Mouse (Mus musculus): ENCODE results near the gene Zcchc14. TPM values are rescaled to one million over a fixed set of nuclear protein-coding genes. Genes with fewer than 3 reads are reported as not detected.

Gene Zcchc14
- total and polyA plus RNA-seq, 3 experiments = not detected

- DNase-seq (ENCODE audit: extremely low read depth) = no peak
- dilution Hi-C loops (cut with MboI; ENCODE audit: extremely low pct_ligation_motif_present, extremely low pct_unique_long_range_greater_than_20kb, low sequenced_read_pairs) (no loop called here), in situ Hi-C loops (cut with MboI; ENCODE audit: low pct_ligation_motif_present, low pct_unique_long_range_greater_than_20kb, low sequenced_read_pairs) (no loop called here)
- Histone ChIP-seq H3K4me2 (ENCODE audit: insufficient read depth, low read depth, poor library complexity, severe bottlenecking) (no peak overlapping the region), H3K27ac (ENCODE audit: insufficient read depth, low read depth) (no peak overlapping the region), H3K4me1 (ENCODE audit: control insufficient read depth in 1 of 2, insufficient read depth in 2 of 2) (peaks cover 0 to 2% of the 10 kb centered on the region in 2 experiments; a peak in 1 of 4 replicates), H3K9me3 (replicated peaks; ENCODE audit: low read length) (no peaks in the 10 kb centered on the region), H3K9ac (ENCODE audit: insufficient read depth, low read depth) (no peak overlapping the region), H3K4me3 (replicated peaks in 1 of 3; ENCODE audit: low read depth in 2 of 3, low read length in 2 of 3, poor library complexity in 1 of 3) (no peak overlapping the region), H3K36me3 (replicated peaks in 1 of 2; ENCODE audit: control insufficient read depth in 1 of 2, insufficient read depth in 1 of 2, low read length in 1 of 2) (no peaks in the 10 kb centered on the region), H3K27me3 (replicated peaks) (peaks cover 91% of the 10 kb centered on the region), H3K79me2 (replicated peaks; ENCODE audit: control insufficient read depth, extremely low read depth, insufficient read depth, poor library complexity, severe bottlenecking) (no peaks in the 10 kb centered on the region)
- TF ChIP-seq ETS1 (conservative IDR thresholded peaks at IDR 0.05; ENCODE audit: low read depth, low read length) = no peak
- no peak for TF ChIP-seq MAX (IDR thresholded peaks at IDR 0.05; ENCODE audit: low read length)
- no peak for TF ChIP-seq RAD21 (IDR thresholded peaks at IDR 0.05; ENCODE audit: low read depth, low read length)
- TF ChIP-seq MYC (IDR thresholded peaks at IDR 0.05; ENCODE audit: low read depth, low read length) = no peak
- no peak for TF ChIP-seq E2F4 (IDR thresholded peaks at IDR 0.05; ENCODE audit: insufficient replicate concordance, low read depth, low read length)
- TF ChIP-seq CHD2 (IDR thresholded peaks at IDR 0.05; ENCODE audit: low read length) = no peak
- no peak for TF ChIP-seq JUN (IDR thresholded peaks at IDR 0.05; ENCODE audit: insufficient read depth, low read depth, low read length)
- TF ChIP-seq SIN3A (IDR thresholded peaks at IDR 0.05; ENCODE audit: low read length) = no peak
Measured at GRCm38 (mm10) chr8:121613419-121613818, 39.3 kb downstream of the Zcchc14 start.

- H3K4me1 ChIP-seq (ENCODE audit: control insufficient read depth in 1 of 2, insufficient read depth in 2 of 2) = peaks cover 0 to 2% of the 10 kb centered on the region in 2 experiments; a peak in 1 of 4 replicates
- no peak overlapping the region for H3K4me2 ChIP-seq (ENCODE audit: insufficient read depth, low read depth, poor library complexity, severe bottlenecking)
- no peak for DNase-seq (ENCODE audit: extremely low read depth)
- in situ Hi-C loops (cut with MboI; ENCODE audit: low pct_ligation_motif_present, low pct_unique_long_range_greater_than_20kb, low sequenced_read_pairs) (no loop called here), dilution Hi-C loops (cut with MboI; ENCODE audit: extremely low pct_ligation_motif_present, extremely low pct_unique_long_range_greater_than_20kb, low sequenced_read_pairs) (no loop called here)
- TF ChIP-seq ELF1 (IDR thresholded peaks at IDR 0.05; ENCODE audit: low read depth, low read length) = no peak
- TF ChIP-seq CHD1 (IDR thresholded peaks at IDR 0.05; ENCODE audit: low read depth, low read length) = no peak
- TF ChIP-seq ZKSCAN1 (IDR thresholded peaks at IDR 0.05; ENCODE audit: borderline replicate concordance, low read depth, low read length) = no peak
- TF ChIP-seq BHLHE40 (IDR thresholded peaks at IDR 0.05; ENCODE audit: low read depth, low read length) = no peak
- TF ChIP-seq RAD21 (IDR thresholded peaks at IDR 0.05; ENCODE audit: low read depth, low read length) = no peak
- TF ChIP-seq PAX5 (IDR thresholded peaks at IDR 0.05; ENCODE audit: low read length) = no peak
- no peaks in the 10 kb centered on the region for H3K79me2 ChIP-seq (replicated peaks; ENCODE audit: control insufficient read depth, extremely low read depth, insufficient read depth, poor library complexity, severe bottlenecking)
- no peak overlapping the region for H3K9ac ChIP-seq (ENCODE audit: insufficient read depth, low read depth)
- peaks cover 65% of the 10 kb centered on the region for H3K27me3 ChIP-seq (replicated peaks)
- no peaks in the 10 kb centered on the region for H3K9me3 ChIP-seq (replicated peaks; ENCODE audit: low read length)
- H3K36me3 ChIP-seq (replicated peaks in 1 of 2; ENCODE audit: control insufficient read depth in 1 of 2, insufficient read depth in 1 of 2, low read length in 1 of 2) = no peaks in the 10 kb centered on the region
- no peak overlapping the region for H3K4me3 ChIP-seq (replicated peaks in 1 of 3; ENCODE audit: low read depth in 2 of 3, low read length in 2 of 3, poor library complexity in 1 of 3)
- no peak overlapping the region for H3K27ac ChIP-seq (ENCODE audit: insufficient read depth, low read depth)
Measured at GRCm38 (mm10) chr8:121609916-121610315, 42.8 kb downstream of the Zcchc14 start.

DNA sequence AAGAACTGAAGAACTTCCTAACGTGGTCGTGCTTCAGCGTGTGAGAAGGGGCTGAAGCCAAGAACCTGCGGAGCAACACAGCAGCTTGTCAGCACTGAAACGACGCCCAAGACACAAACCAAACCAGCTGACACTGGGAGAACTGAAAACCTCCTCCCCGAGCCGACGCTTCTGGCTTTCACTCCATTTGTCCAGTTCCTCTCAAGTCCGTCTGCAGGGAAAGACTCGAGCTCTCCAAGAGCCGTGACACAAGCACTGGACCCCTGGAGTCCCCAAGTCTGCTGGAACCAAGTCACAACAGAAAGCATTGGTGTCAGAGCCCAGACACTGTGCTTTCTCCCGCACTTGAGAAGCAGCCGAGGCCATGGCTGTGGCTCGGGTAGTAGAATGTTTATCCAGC is 43.5 kb downstream of the Zcchc14 start:
- H3K4me1 ChIP-seq (ENCODE audit: control insufficient read depth in 1 of 2, insufficient read depth in 2 of 2) = peaks cover 0 to 2% of the 10 kb centered on the region in 2 experiments; a peak in 1 of 4 replicates
- no peak overlapping the region for H3K9ac ChIP-seq (ENCODE audit: insufficient read depth, low read depth)
- H3K27me3 ChIP-seq (replicated peaks) = peaks cover 62% of the 10 kb centered on the region

More for the DNA sequence above, 43.5 kb downstream of the Zcchc14 start:
- DNase-seq (ENCODE audit: extremely low read depth) = no peak
- Histone ChIP-seq H3K4me3 (replicated peaks in 1 of 3; ENCODE audit: low read depth in 2 of 3, low read length in 2 of 3, poor library complexity in 1 of 3) (no peak overlapping the region), H3K36me3 (replicated peaks in 1 of 2; ENCODE audit: control insufficient read depth in 1 of 2, insufficient read depth in 1 of 2, low read length in 1 of 2) (no peaks in the 10 kb centered on the region), H3K9me3 (replicated peaks; ENCODE audit: low read length) (no peaks in the 10 kb centered on the region), H3K4me2 (ENCODE audit: insufficient read depth, low read depth, poor library complexity, severe bottlenecking) (no peak overlapping the region), H3K27ac (ENCODE audit: insufficient read depth, low read depth) (no peak overlapping the region), H3K79me2 (replicated peaks; ENCODE audit: control insufficient read depth, extremely low read depth, insufficient read depth, poor library complexity, severe bottlenecking) (no peaks in the 10 kb centered on the region)
- dilution Hi-C loops (cut with MboI; ENCODE audit: extremely low pct_ligation_motif_present, extremely low pct_unique_long_range_greater_than_20kb, low sequenced_read_pairs) (no loop called here), in situ Hi-C loops (cut with MboI; ENCODE audit: low pct_ligation_motif_present, low pct_unique_long_range_greater_than_20kb, low sequenced_read_pairs) (no loop called here)
- TF ChIP-seq KAT2A (IDR thresholded peaks at IDR 0.05; ENCODE audit: insufficient replicate concordance, low read length) (no peak), TCF12 (IDR thresholded peaks at IDR 0.05; ENCODE audit: low read depth, low read length) (no peak), SIN3A (IDR thresholded peaks at IDR 0.05; ENCODE audit: low read length) (no peak), MAZ (IDR thresholded peaks at IDR 0.05; ENCODE audit: low read depth, low read length) (no peak), POLR2AphosphoS2 (IDR thresholded peaks at IDR 0.05; ENCODE audit: low read depth, low read length) (no peak), ZMIZ1 (IDR thresholded peaks at IDR 0.05; ENCODE audit: low read depth, low read length) (no peak), UBTF (IDR thresholded peaks at IDR 0.05; ENCODE audit: low read depth, low read length) (no peak), IRF4 (IDR thresholded peaks at IDR 0.05; ENCODE audit: low read depth, low read length) (no peak), TBP (conservative IDR thresholded peaks at IDR 0.05; ENCODE audit: low read depth, low read length) (no peak), JUN (IDR thresholded peaks at IDR 0.05; ENCODE audit: insufficient read depth, low read depth, low read length) (no peak), MAFK (IDR thresholded peaks at IDR 0.05; ENCODE audit: insufficient replicate concordance, low read length) (no peak), NELFE (IDR thresholded peaks at IDR 0.05; ENCODE audit: low read depth, low read length) (no peak), BHLHE40 (IDR thresholded peaks at IDR 0.05; ENCODE audit: low read depth, low read length) (no peak), JUND (conservative IDR thresholded peaks at IDR 0.05; ENCODE audit: low read depth, low read length) (no peak), CHD1 (IDR thresholded peaks at IDR 0.05; ENCODE audit: low read depth, low read length) (no peak), NRF1 (IDR thresholded peaks at IDR 0.05; ENCODE audit: low read depth, low read length) (no peak), E2F4 (IDR thresholded peaks at IDR 0.05; ENCODE audit: insufficient replicate concordance, low read depth, low read length) (no peak), EP300 (IDR thresholded peaks at IDR 0.05; ENCODE audit: low read length) (no peak)

Measured in CH12.LX (cell line).